Mouse (Mus musculus) forebrain, embryonic 14.5 days (tissue): Measurements from ENCODE around the gene Exoc3l2. TPM values are rescaled to one million over a fixed set of nuclear protein-coding genes. Genes with fewer than 3 reads are reported as not detected.

Experiments used
- ATAC-seq: fragments of 200-750 bp; cut with Nextera tagmentation; 2 replicates; pipeline ENCODE4 v1.8.0; 2017; ENCODE audit warnings: mild to moderate bottlenecking, moderate library complexity
- DNase-seq: peaks from one replicate; pipeline ENCODE4 v3.0.0-alpha.2; 2015; ENCODE audit warnings: low spot score
- H3K27ac ChIP-seq: fragments of 300-500 bp; sonication (generic); 2 replicates; pipeline ENCODE4 v1.5.1; 2014; ENCODE audit warnings: low read depth, mild to moderate bottlenecking, control low read depth, low read length, moderate library complexity
- H3K27me3 ChIP-seq: fragments of 300-500 bp; sonication (generic); replicated peaks from 2 replicates; pipeline ENCODE4 v1.6.1; 2014; ENCODE audit warnings: low read length, control low read depth, mixed read lengths; ENCODE audit not compliant: control insufficient read depth, insufficient read depth
- H3K36me3 ChIP-seq: fragments of 300-500 bp; sonication (generic); 2 replicates; pipeline ENCODE4 v1.6.1; 2014; ENCODE audit warnings: low read length, control low read depth; ENCODE audit not compliant: control insufficient read depth, insufficient read depth
- H3K4me1 ChIP-seq: fragments of 300-500 bp; sonication (generic); 2 replicates; pipeline ENCODE4 v1.6.1; 2014; ENCODE audit warnings: antibody characterized with exemption, low read length, control low read depth; ENCODE audit not compliant: control insufficient read depth, insufficient read depth
- H3K4me2 ChIP-seq: fragments of 300-500 bp; sonication (generic); 2 replicates; pipeline ENCODE4 v1.6.1; 2014; ENCODE audit warnings: mild to moderate bottlenecking, control low read depth, low read length
- H3K4me3 ChIP-seq: fragments of 300-500 bp; sonication (generic); 2 replicates; pipeline ENCODE4 v1.5.1; 2014; ENCODE audit warnings: low read depth, low read length, control low read depth
- H3K9ac ChIP-seq: fragments of 300-500 bp; sonication (generic); 2 replicates; pipeline ENCODE4 v1.6.1; 2014; ENCODE audit warnings: mild to moderate bottlenecking, low read length, control low read depth, moderate library complexity
- H3K9me3 ChIP-seq: fragments of 300-500 bp; sonication (generic); replicated peaks from 2 replicates; pipeline ENCODE4 v1.6.1; 2016; ENCODE audit warnings: low read length, control low read depth, mixed read lengths; ENCODE audit not compliant: control insufficient read depth
- WGBS: fragments of 180-500 bp; shearing (Covaris S2); extraction: QIAGEN DNeasy Blood & Tissue Kit; methylation state at CpG from one replicate; pipeline ENCODE4 v1.1.7; 2014; 5-methylcytosine and 5-hydroxymethylcytosine counted together
- polyA plus RNA-seq: library from polyadenylated mRNA; unstranded; fragments of >200 nt; fragmentation: Nextera tagmentation; extraction: Ambion mirVana; gene quantifications from 2 replicates; pipeline ENCODE4 v1.2.1, GENCODE M21; 2014

Exoc3l2 gene
- polyA plus RNA-seq, 1 experiment from 2014 or later, result 0.25 TPM

DNA sequence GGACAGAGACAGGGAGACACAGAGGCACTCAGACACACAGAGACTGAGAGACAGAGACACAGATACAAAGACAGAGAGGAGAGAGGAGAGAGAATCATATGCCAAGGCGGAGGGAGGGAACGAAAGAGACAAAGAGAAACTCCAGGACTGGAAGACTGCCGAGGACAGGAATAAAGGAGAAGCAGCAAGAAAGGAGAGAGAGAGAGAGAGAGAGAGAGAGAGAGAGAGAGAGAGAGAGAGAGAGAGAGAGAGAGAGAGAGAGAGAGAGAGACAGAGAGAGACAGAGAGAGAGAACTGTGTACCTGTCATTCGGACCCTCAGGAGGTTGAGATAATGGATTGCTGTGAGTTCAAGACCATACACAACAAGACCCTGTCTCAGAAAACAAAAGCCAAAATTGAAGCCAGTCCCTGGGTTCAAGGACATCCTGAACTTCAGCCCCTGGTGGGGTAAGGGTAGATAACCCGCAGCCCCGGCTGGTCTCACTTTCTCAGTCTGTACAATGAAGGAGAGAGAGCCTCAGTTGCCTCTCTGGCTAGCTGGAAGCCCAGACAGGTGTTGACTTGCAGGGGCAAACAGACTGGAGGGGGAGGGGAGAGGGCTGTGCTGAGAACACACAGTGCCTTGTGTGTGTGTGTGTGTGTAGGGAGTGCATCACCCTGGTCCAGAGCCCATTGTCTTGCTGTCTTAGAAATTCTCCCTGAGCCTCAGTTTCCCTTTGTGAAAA, 3.8 kb upstream of the Exoc3l2 start:
- Histone ChIP-seq H3K27ac (peak overlapping the region; percentile 82), H3K4me2 (peak overlapping the region; percentile 74), H3K4me3 (peak overlapping the region; percentile 93), H3K27me3 (no peaks in the 10 kb centered on the region), H3K36me3 (peaks cover 7% of the 10 kb centered on the region; the same call in 1 of the 2 replicates), H3K4me1 (peaks cover 13% of the 10 kb centered on the region), H3K9me3 (no peaks in the 10 kb centered on the region), H3K9ac (peak overlapping the region; percentile 88)
- WGBS, result 21% methylated on average over 6 of the region's 6 CpGs
- DNase-seq (no peak), ATAC-seq (no peak)

DNA sequence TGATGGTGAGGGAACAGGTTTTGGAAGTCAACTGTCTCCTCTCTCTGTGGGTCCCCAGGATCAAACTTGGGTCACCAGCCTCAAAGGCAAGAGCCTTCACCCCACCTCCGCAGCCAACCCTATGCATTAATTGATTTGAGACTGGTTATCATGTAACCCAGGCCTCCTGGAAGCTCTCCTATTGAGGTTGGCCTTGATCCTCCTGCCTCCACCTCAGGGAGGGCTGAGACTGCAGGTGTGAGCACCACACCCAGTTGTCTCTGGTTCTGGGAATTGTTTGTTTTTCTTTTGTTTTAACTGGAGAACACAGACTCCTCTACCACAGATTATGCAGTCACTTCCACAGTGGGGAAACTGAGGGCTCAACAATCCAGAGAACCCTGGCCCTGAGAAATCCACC, 2.6 kb upstream of the Exoc3l2 start:
- no peak for DNase-seq
- Histone ChIP-seq H3K27me3 (no peaks in the 10 kb centered on the region; the same call in none of the 2 replicates), H3K4me3 (no peak overlapping the region), H3K9me3 (no peaks in the 10 kb centered on the region), H3K4me1 (peaks cover 13% of the 10 kb centered on the region), H3K4me2 (no peak overlapping the region), H3K9ac (no peak overlapping the region), H3K27ac (no peak overlapping the region), H3K36me3 (peaks cover 7% of the 10 kb centered on the region; the same call in 1 of the 2 replicates)
- whole genome bisulfite sequencing, result 67% methylated on average over 1 of the region's 1 CpGs
- ATAC-seq, result no peak

DNA sequence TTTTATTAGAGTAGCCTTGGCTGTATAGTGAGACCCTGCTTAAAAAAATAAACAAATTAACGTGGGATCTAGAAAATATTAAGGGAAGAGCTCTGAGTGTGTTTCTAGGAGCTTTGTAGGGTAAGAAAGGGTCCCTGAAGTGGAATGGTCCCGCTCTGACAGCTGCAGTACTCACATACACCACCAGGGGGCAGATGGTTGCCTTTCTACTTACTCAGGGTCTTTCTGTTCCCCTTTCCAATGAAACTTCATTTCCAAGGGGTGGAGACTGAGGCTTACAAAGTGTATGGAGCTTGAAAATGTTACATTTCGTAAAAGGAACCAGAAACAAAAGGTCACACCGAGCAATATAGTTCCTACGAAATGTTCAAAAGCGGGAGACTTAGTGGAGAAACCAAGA, 1.6 kb upstream of the Exoc3l2 start:
- DNase-seq (peak; percentile 85), ATAC-seq (no peak)
- no peaks in the 10 kb centered on the region; the same call in none of the 2 replicates for H3K27me3 ChIP-seq
- H3K27ac ChIP-seq, result no peak overlapping the region
- no peaks in the 10 kb centered on the region for H3K9me3 ChIP-seq
- H3K36me3 ChIP-seq, result peaks cover 4% of the 10 kb centered on the region; the same call in 1 of the 2 replicates
- peaks cover 13% of the 10 kb centered on the region for H3K4me1 ChIP-seq
- no peak overlapping the region for H3K4me3 ChIP-seq
- WGBS, result 12% methylated on average over 6 of the region's 6 CpGs
- no peak overlapping the region for H3K9ac ChIP-seq
- H3K4me2 ChIP-seq, result no peak overlapping the region

DNA sequence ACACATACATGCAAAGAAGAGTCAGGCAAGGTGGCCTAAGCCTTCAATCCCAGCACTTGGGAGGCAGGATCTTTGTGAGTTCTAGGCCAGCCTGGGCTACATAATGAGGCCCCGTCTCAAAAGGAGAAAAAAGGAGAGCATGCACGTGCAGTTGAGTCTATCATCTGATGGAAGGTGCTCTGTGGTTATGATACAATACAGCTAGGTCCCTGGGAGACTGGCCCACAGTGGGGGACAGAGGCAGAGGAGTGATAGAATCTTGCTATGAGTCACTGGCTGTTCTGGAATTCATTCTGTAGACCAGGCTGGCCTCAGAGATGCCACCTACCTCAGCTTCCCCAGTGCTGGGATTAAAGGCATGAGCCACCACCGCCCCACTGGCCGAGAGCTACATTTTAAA, 688 bp upstream of the Exoc3l2 start:
- H3K9me3 ChIP-seq, result no peaks in the 10 kb centered on the region
- WGBS, result 58% methylated on average over 4 of the region's 4 CpGs
- no peak for ATAC-seq

DNA sequence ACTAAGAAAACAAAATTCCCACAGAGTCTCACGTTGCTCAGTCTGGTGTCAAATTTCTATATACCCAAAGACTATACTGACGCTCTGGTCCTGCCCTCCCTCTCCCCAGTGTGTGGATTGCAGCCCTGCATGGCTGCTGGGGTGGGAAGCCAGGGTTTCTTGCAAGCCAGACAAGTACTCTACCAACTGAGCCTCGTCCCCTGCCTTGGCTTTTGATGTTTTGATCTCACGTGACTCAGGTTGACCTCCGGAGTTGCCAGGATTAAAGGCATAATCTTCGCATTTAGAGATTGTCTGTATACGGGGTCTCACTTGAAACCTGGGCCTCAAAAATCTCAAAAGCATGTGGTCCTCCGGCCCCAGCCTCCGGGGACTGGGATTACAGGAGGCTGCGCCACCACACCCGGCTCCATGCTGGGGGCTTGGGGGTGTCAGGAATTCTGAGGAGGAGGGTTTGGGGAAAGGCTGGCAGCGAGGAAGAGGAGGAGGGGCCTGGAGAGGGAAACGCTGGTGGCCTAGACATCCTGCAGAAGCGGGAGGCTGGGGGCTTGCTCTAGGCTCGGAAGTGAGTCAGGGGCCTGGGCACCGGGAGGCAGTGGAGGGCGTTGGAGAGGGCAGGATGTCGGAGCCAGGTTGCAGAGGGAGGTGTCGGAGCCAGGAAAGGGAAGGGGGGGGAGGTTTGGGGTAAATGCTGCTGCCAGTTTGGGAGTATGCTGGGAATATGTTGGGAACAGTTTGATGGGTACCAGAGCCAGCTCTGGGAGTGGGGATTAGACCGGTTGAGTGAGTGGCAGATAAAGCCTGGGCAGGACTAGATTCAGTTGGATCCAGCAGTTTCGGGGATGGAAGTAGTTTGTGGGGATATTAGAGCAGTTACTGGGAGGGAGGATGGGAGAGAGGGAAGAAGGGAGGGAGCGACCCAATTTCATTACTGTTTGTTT, 1.5 kb downstream of the Exoc3l2 start:
- Histone ChIP-seq H3K9me3 (no peaks in the 10 kb centered on the region), H3K4me2 (no peak overlapping the region), H3K36me3 (no peaks in the 10 kb centered on the region), H3K27ac (no peak overlapping the region), H3K9ac (no peak overlapping the region), H3K27me3 (peaks cover 8% of the 10 kb centered on the region), H3K4me1 (no peaks in the 10 kb centered on the region), H3K4me3 (no peak overlapping the region)
- 10% methylated on average over 22 of the region's 22 CpGs for WGBS
- DNase-seq (no peak), ATAC-seq (no peak)

More for the DNA sequence above, 688 bp upstream of the Exoc3l2 start:
- H3K4me1 ChIP-seq, result peaks cover 6% of the 10 kb centered on the region
- no peak overlapping the region for H3K4me2 ChIP-seq
- H3K36me3 ChIP-seq, result no peaks in the 10 kb centered on the region
- H3K4me3 ChIP-seq, result no peak overlapping the region
- no peak overlapping the region for H3K9ac ChIP-seq
- H3K27ac ChIP-seq, result no peak overlapping the region
- DNase-seq, result no peak
- no peaks in the 10 kb centered on the region; the same call in none of the 2 replicates for H3K27me3 ChIP-seq

DNA sequence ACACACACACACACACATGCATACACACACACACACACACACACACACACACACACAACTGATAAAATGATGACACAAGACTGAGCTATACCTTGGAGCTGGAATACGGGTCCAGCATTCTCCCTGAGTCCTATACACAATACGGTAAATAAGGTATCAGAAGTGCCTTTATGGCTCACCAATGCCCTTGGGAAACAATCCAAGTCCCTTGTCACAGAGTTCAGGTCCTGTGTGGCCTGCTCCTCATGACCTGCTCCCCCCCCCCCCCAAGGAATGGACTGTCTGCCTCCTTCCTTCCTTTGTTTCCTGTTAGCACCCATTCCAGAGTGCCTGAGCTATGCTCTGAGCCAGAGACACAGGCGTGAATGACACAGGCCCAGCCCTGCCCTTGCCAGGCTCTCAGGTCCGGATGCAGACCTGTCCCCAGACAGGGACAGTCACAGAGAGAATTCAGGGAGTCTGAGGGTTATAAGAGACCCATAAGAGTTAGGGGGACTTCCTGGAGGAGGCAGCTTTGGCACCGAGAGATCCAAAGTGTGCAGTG, 3.5 kb downstream of the Exoc3l2 start:
- ATAC-seq (no peak), DNase-seq (no peak)
- no peak overlapping the region for H3K4me2 ChIP-seq
- H3K27ac ChIP-seq, result no peak overlapping the region
- H3K9ac ChIP-seq, result no peak overlapping the region
- H3K4me3 ChIP-seq, result no peak overlapping the region
- no peaks in the 10 kb centered on the region for H3K9me3 ChIP-seq
- H3K36me3 ChIP-seq, result no peaks in the 10 kb centered on the region
- 58% methylated on average over 5 of the region's 5 CpGs for WGBS
- H3K4me1 ChIP-seq, result no peaks in the 10 kb centered on the region
- H3K27me3 ChIP-seq, result peaks cover 24% of the 10 kb centered on the region

DNA sequence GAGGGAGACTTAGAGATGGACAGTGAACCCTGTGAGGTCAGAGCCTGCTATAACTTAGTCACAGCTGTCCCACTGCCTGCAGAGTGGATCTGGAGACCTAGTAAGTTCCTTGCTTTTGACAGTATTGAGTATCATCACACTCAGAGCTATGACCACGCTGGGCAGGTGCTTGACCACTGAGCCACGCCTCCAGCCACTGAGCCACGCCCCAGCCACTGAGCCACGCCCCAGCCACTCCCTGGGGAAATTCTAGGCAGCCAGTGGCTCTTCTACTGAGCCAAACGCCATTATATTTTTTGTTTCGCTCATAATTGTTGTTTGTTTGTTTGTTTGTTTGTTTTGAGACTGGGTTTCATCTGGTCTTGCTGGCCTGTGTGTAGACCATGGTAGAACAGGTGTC, 4.5 kb downstream of the Exoc3l2 start:
- no peak for ATAC-seq
- no peak for DNase-seq
- no peak overlapping the region for H3K4me2 ChIP-seq
- no peaks in the 10 kb centered on the region for H3K4me1 ChIP-seq
- H3K36me3 ChIP-seq, result no peaks in the 10 kb centered on the region
- H3K4me3 ChIP-seq, result no peak overlapping the region
- H3K27ac ChIP-seq, result no peak overlapping the region
- WGBS, result 51% methylated on average over 6 of the region's 6 CpGs
- no peak overlapping the region for H3K9ac ChIP-seq
- H3K9me3 ChIP-seq, result no peaks in the 10 kb centered on the region
- peaks cover 33% of the 10 kb centered on the region for H3K27me3 ChIP-seq

DNA sequence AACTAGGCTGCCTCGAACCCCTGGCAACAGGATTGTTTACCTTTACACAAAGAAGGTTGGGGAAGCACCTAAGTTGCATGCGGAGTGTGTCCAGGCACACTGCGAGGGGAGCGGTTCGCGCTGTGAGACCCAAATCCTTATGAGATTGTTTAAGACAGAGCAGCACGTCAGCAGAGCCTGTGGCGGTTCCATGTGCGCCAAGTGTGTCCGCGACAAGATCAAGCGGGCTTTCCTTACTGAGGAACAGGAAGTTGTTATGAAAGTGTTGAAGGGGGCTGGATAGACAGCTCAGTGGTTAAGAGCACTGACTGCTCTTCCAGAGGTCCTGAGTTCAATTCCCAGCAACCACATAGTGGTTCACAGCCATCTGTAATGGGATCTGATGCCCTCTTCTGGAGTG, 5.1 kb downstream of the Exoc3l2 start:
- no peaks in the 10 kb centered on the region for H3K4me1 ChIP-seq
- no peaks in the 10 kb centered on the region for H3K36me3 ChIP-seq
- H3K27ac ChIP-seq, result no peak overlapping the region
- H3K9me3 ChIP-seq, result no peaks in the 10 kb centered on the region
- H3K4me2 ChIP-seq, result no peak overlapping the region
- ATAC-seq (no peak), DNase-seq (no peak)
- peaks cover 40% of the 10 kb centered on the region for H3K27me3 ChIP-seq
- 71% methylated on average over 12 of the region's 12 CpGs for WGBS
- no peak overlapping the region for H3K4me3 ChIP-seq
- no peak overlapping the region for H3K9ac ChIP-seq
